Mouse (Mus musculus) G1E (cell line): ENCODE data around the gene Gzmk. TPM values are rescaled to one million over a fixed set of nuclear protein-coding genes. Genes with fewer than 3 reads are reported as not detected.

ENCODE experiments used
- ATAC-seq: 2 replicates; pipeline ENCODE4 v1.8.0; 2016; ENCODE audit warnings: mild to moderate bottlenecking; ENCODE audit not compliant: insufficient number of reproducible peaks, poor library complexity, low FRiP score, severe bottlenecking; ENCODE audit errors: extremely low read depth
- DNase-seq: peaks from one replicate; pipeline ENCODE4 v3.0.0; 2012; ENCODE audit warnings: low spot score
- H3K27me3 ChIP-seq: 2 replicates; pipeline ENCODE4 v1.6.1; 2012; ENCODE audit warnings: mild to moderate bottlenecking, low read length, inconsistent platforms; ENCODE audit not compliant: insufficient read depth
- H3K36me3 ChIP-seq: replicated peaks from 2 replicates; pipeline ENCODE3; 2012; ENCODE audit warnings: mild to moderate bottlenecking, inconsistent platforms
- H3K4me1 ChIP-seq: 2 replicates; pipeline ENCODE4 v1.6.1; 2012; ENCODE audit warnings: low read depth, low read length, inconsistent platforms, mixed read lengths; ENCODE audit not compliant: insufficient read depth
- H3K4me3 ChIP-seq: 2 replicates; pipeline ENCODE4 v1.5.1; 2012; ENCODE audit warnings: low read depth, mild to moderate bottlenecking, inconsistent platforms, low read length, moderate library complexity, mixed read lengths
- H3K9me3 ChIP-seq: replicated peaks from 2 replicates; pipeline ENCODE4 v1.6.1; 2012; ENCODE audit warnings: inconsistent platforms
- CTCF ChIP-seq: IDR thresholded peaks from 2 replicates; pipeline ENCODE4 v1.5.1; 2012; ENCODE audit warnings: low read depth, low read length, inconsistent platforms, mixed read lengths
- GATA1 ChIP-seq: IDR thresholded peaks from 2 replicates; pipeline ENCODE4 v1.6.1; 2012; ENCODE audit warnings: borderline replicate concordance, low read length, inconsistent platforms, mixed read lengths
- GATA2 ChIP-seq: IDR thresholded peaks from 2 replicates; pipeline ENCODE4 v1.6.1; 2012; ENCODE audit warnings: low read depth, low read length, inconsistent platforms, borderline replicate concordance
- POLR2AphosphoS5 ChIP-seq: IDR thresholded peaks from 2 replicates; pipeline ENCODE4 v1.6.1; 2012; ENCODE audit warnings: low read depth, low read length, inconsistent platforms; ENCODE audit not compliant: insufficient replicate concordance
- TAL1 ChIP-seq: conservative IDR thresholded peaks from 2 replicates; pipeline ENCODE4 v1.6.1; 2012; ENCODE audit warnings: low read depth, low read length, inconsistent platforms, mixed read lengths
- polyA plus RNA-seq: library from polyadenylated mRNA; stranded (reverse); fragments of >175 nt; gene quantifications from 2 replicates; pipeline ENCODE4 v1.2.3, GENCODE M21; 2012
- total RNA-seq, 2 experiments: library from RNA; stranded (forward) in 1 of 2; stranded (reverse) in 1 of 2; fragments of 200-1000 nt in 1 of 2; fragments of >200 nt in 1 of 2; fragmentation: Nextera tagmentation in 1 of 2; gene quantifications; 2 replicates each; pipeline ENCODE4 v1.2.3; 2014 to 2017

Gene Gzmk
- total and polyA plus RNA-seq, 3 experiments, result not detected

- no peak overlapping the region for H3K4me3 ChIP-seq
- no peaks in the 10 kb centered on the region for H3K4me1 ChIP-seq
- no peak for DNase-seq
- H3K27me3 ChIP-seq, result peaks cover 2% of the 10 kb centered on the region; the same call in 1 of the 2 replicates
- no peak for ATAC-seq
- no peaks in the 10 kb centered on the region for H3K36me3 ChIP-seq
- no peak for TF ChIP-seq GATA1
- no peak for TF ChIP-seq GATA2
- TF ChIP-seq POLR2AphosphoS5, result no peak
- TF ChIP-seq CTCF, result no peak
- TF ChIP-seq TAL1, result no peak
- H3K9me3 ChIP-seq, result no peaks in the 10 kb centered on the region
These were observed 26.4 kb downstream of the Gzmk start for GRCm38 (mm10) chr13:113199331-113199730.

GRCm38 (mm10) chr13:113197872-113198502 lies 27.7 kb downstream of the Gzmk start:
- H3K36me3 ChIP-seq, result no peaks in the 10 kb centered on the region
- H3K27me3 ChIP-seq, result peaks cover 2% of the 10 kb centered on the region; the same call in 1 of the 2 replicates
- no peaks in the 10 kb centered on the region for H3K4me1 ChIP-seq
- no peak for ATAC-seq
- TF ChIP-seq TAL1, result no peak
- H3K4me3 ChIP-seq, result no peak overlapping the region
- DNase-seq, result no peak
- H3K9me3 ChIP-seq, result no peaks in the 10 kb centered on the region

GRCm38 (mm10) chr13:113196808-113197674 lies 28.7 kb downstream of the Gzmk start:
- TF ChIP-seq CTCF, result no peak
- TF ChIP-seq TAL1, result no peak
- no peak for TF ChIP-seq GATA1
- no peak for TF ChIP-seq POLR2AphosphoS5
- no peak for TF ChIP-seq GATA2
- DNase-seq (no peak), ATAC-seq (no peak)
- Histone ChIP-seq H3K9me3 (no peaks in the 10 kb centered on the region), H3K4me1 (no peaks in the 10 kb centered on the region), H3K36me3 (no peaks in the 10 kb centered on the region), H3K27me3 (peaks cover 2% of the 10 kb centered on the region; the same call in 1 of the 2 replicates), H3K4me3 (no peak overlapping the region)

GRCm38 (mm10) chr13:113183720-113184119 lies 42.0 kb downstream of the Gzmk start:
- no peak for DNase-seq
- TF ChIP-seq GATA2, result no peak
- no peak for TF ChIP-seq CTCF
- no peak for TF ChIP-seq TAL1
- TF ChIP-seq POLR2AphosphoS5, result no peak
- TF ChIP-seq GATA1, result no peak

GRCm38 (mm10) chr13:113183310-113183709 lies 42.4 kb downstream of the Gzmk start:
- ATAC-seq (no peak), DNase-seq (no peak)
- TF ChIP-seq TAL1, result no peak
- no peak for TF ChIP-seq CTCF
- TF ChIP-seq GATA1, result no peak
- no peak for TF ChIP-seq GATA2
- TF ChIP-seq POLR2AphosphoS5, result no peak
- H3K27me3 ChIP-seq, result no peaks in the 10 kb centered on the region
- H3K4me1 ChIP-seq, result no peaks in the 10 kb centered on the region
- no peaks in the 10 kb centered on the region for H3K36me3 ChIP-seq
- no peak overlapping the region for H3K4me3 ChIP-seq
- H3K9me3 ChIP-seq, result peaks cover 2% of the 10 kb centered on the region; the same call in 1 of the 2 replicates

More at GRCm38 (mm10) chr13:113183720-113184119, 42.0 kb downstream of the Gzmk start:
- Histone ChIP-seq H3K36me3 (no peaks in the 10 kb centered on the region), H3K27me3 (no peaks in the 10 kb centered on the region), H3K9me3 (peaks cover 2% of the 10 kb centered on the region; the same call in 1 of the 2 replicates), H3K4me3 (no peak overlapping the region), H3K4me1 (no peaks in the 10 kb centered on the region)
- ATAC-seq, result no peak

- H3K36me3 ChIP-seq, result no peaks in the 10 kb centered on the region
- DNase-seq (no peak), ATAC-seq (no peak)
- no peak overlapping the region for H3K4me3 ChIP-seq
- peaks cover 1% of the 10 kb centered on the region; the same call in 1 of the 2 replicates for H3K27me3 ChIP-seq
- no peaks in the 10 kb centered on the region for H3K4me1 ChIP-seq
- TF ChIP-seq POLR2AphosphoS5 (no peak), CTCF (no peak), GATA1 (no peak), GATA2 (no peak), TAL1 (no peak)
- no peaks in the 10 kb centered on the region for H3K9me3 ChIP-seq
These were observed 51.5 kb downstream of the Gzmk start for GRCm38 (mm10) chr13:113174162-113174561.
